20 mouse cellular contexts compared by ENCODE assay signal in genomic region chr6:89285561-89286285, GRCm38 (mm10).
A peak's percentile ranks its signal among the peaks of the same experiment; 100 is the strongest.
DNase-seq lines count a peak whose midpoint lies in the region; ATAC-seq and TF ChIP-seq lines count a peak whose summit lies in the region.
"Had no signal": no experiment of that assay in that cellular context is flagged by ENCODE, and none has a peak within 500 bp of the region (broad histone marks: within the 10 kb centered on the region; RNA-seq: fewer than 3 reads in every experiment).

No protein-coding gene starts in this region.

- no peak for TF ChIP-seq CTCF in forebrain, postnatal 0 days (IDR thresholded peaks at IDR 0.05; ENCODE audit: low read depth)

- peaks cover 20% of the 10 kb centered on the region for H3K27me3 ChIP-seq in forebrain, embryonic 10.5 days (ENCODE audit: poor library complexity, severe bottlenecking)
- H3K27me3 ChIP-seq in forebrain, postnatal 0 days (ENCODE audit: insufficient read depth, low read length), result no peaks in the 10 kb centered on the region
- peaks cover 4% of the 10 kb centered on the region; the same call in 1 of the 2 replicates for H3K27me3 ChIP-seq in midbrain, embryonic 13.5 days
- H3K27me3 ChIP-seq: heart, embryonic 12.5 days; lung, embryonic 15.5 days had no signal

- 47% methylated on average over 9 of the region's 9 CpGs for WGBS in forebrain, embryonic 10.5 days
- 48% methylated on average over 9 of the region's 9 CpGs for WGBS in forebrain, postnatal 0 days
- 51% methylated on average over 8 of the region's 9 CpGs for WGBS in midbrain, embryonic 13.5 days

- H3K9me3 ChIP-seq in forebrain, embryonic 10.5 days, result peaks cover 6% of the 10 kb centered on the region
- no peaks in the 10 kb centered on the region for H3K9me3 ChIP-seq in forebrain, postnatal 0 days (ENCODE audit: low read length)
- H3K9me3 ChIP-seq in midbrain, embryonic 13.5 days, result no peaks in the 10 kb centered on the region; the same call in 1 of the 2 replicates
- H3K9me3 ChIP-seq: lung, embryonic 15.5 days had no signal

- no peaks in the 10 kb centered on the region for H3K36me3 ChIP-seq in forebrain, embryonic 10.5 days (replicated peaks)
- H3K36me3 ChIP-seq in forebrain, postnatal 0 days (ENCODE audit: insufficient read depth), result no peaks in the 10 kb centered on the region
- no peaks in the 10 kb centered on the region for H3K36me3 ChIP-seq in midbrain, embryonic 13.5 days
- H3K36me3 ChIP-seq: embryonic facial prominence, embryonic 10.5 days; heart, embryonic 12.5 days; lung, embryonic 15.5 days had no signal

- no peak overlapping the region for H3K9ac ChIP-seq in forebrain, postnatal 0 days
- H3K9ac ChIP-seq in midbrain, embryonic 13.5 days (replicated peaks), result no peak overlapping the region
- H3K9ac ChIP-seq: heart, embryonic 12.5 days; lung, embryonic 15.5 days had no signal

- intact Hi-C loops in left cerebral cortex, postnatal 14 days (cut with DNase I), result no loop called here

- peak overlapping the region; percentile 73 for H3K27ac ChIP-seq in forebrain, embryonic 10.5 days
- H3K27ac ChIP-seq in forebrain, postnatal 0 days (ENCODE audit: low read depth, low read length), result no peak overlapping the region
- peak overlapping the region; percentile 53; the same call in 1 of the 2 replicates for H3K27ac ChIP-seq in midbrain, embryonic 13.5 days
- H3K27ac ChIP-seq: kidney, postnatal 0 days; layer of hippocampus, adult 2 months; left cerebral cortex, adult 2 months; stomach, postnatal 0 days had no signal

- no peak overlapping the region for H3K4me2 ChIP-seq in forebrain, postnatal 0 days (ENCODE audit: low read depth)
- H3K4me2 ChIP-seq in midbrain, embryonic 13.5 days (replicated peaks), result no peak overlapping the region
- H3K4me2 ChIP-seq: heart, embryonic 12.5 days; liver, embryonic 11.5 days; lung, embryonic 15.5 days had no signal

- H3K4me1 ChIP-seq in forebrain, embryonic 10.5 days, result peaks cover 30% of the 10 kb centered on the region
- peaks cover 9% of the 10 kb centered on the region; the same call in 1 of the 2 replicates for H3K4me1 ChIP-seq in forebrain, postnatal 0 days (ENCODE audit: insufficient read depth)
- H3K4me1 ChIP-seq in midbrain, embryonic 13.5 days (replicated peaks), result peaks cover 44% of the 10 kb centered on the region

- H3K4me3 ChIP-seq in forebrain, embryonic 10.5 days, result no peak overlapping the region
- H3K4me3 ChIP-seq in forebrain, postnatal 0 days (ENCODE audit: low read depth, low read length), result no peak overlapping the region
- no peak overlapping the region for H3K4me3 ChIP-seq in midbrain, embryonic 13.5 days (replicated peaks)
- H3K4me3 ChIP-seq: embryonic facial prominence, embryonic 10.5 days; heart, embryonic 12.5 days; layer of hippocampus, adult 2 months; left cerebral cortex, adult 2 months; lung, embryonic 15.5 days; myocyte had no signal

- no peak for DNase-seq in forebrain, embryonic 10.5 days (ENCODE audit: extremely low spot score, low spot score)
- DNase-seq in forebrain, postnatal 0 days, result no peak
- DNase-seq in thymus, postnatal 0 days (ENCODE audit: low spot score), result peak; percentile 16
- no peak for DNase-seq in thymus, adult 18-20 months
- no peak for DNase-seq in left cerebral cortex, postnatal 14 days (ENCODE audit: low spot score in 2 of 2)
- no peak for DNase-seq in frontal cortex, postnatal 14 days (ENCODE audit: low spot score in 2 of 2)
- DNase-seq: adrenal gland, postnatal 36 days; gastrocnemius, postnatal 36 days; heart, postnatal 4 days had no signal

- ATAC-seq in forebrain, postnatal 0 days, result no peak
- no peak for ATAC-seq in midbrain, embryonic 13.5 days
- no peak for ATAC-seq in erythroblast, adult 5-6 weeks (replicated peaks; ENCODE audit: low FRiP score, poor library complexity, severe bottlenecking)
